Mouse (Mus musculus): Measurements from ENCODE around the gene Cluh. TPM values are rescaled to one million over a fixed set of nuclear protein-coding genes. Genes with fewer than 3 reads are reported as not detected.

Cluh gene
- total and polyA plus RNA-seq, 3 experiments, result 19.4 to 60.3 (median 37.9) TPM

DNA sequence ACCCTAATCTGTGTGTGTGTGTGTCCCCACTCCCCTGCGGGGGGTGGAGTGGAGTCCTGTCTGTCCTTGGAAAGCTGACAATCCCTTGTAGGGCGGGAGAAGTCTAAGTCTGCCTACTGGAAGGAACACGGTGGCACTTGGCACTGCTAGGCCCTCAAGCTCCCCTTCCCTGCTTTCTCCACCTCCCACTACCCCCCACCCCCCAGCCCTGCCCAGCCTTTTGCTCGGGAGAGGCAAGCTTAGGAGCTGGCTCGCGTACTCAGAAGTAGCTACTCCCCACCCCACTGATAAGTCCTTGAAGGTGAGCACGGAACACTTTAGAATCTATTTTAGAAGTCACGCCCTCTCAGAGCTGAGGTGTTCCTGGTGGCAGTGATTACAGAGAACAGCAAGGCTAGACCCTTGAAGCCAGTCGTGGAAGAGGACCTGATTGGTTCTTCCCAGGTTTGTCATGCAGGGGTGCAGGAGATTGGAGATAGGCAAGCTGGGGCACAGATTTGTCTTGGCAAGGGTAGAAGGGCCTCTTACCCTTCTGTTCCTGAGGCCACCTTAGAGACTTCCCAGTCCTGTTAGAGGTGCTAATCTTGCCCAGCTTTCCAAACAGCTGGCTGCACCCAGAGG lies 10.4 kb upstream of the Cluh start:
- peak overlapping the region; percentile 71; the same call in 1 of the 2 replicates for H3K4me3 ChIP-seq (ENCODE audit: low read depth, low read length)
- TF ChIP-seq TAL1 (conservative IDR thresholded peaks at IDR 0.05; ENCODE audit: low read depth, low read length) (no peak), GATA2 (IDR thresholded peaks at IDR 0.05; ENCODE audit: borderline replicate concordance, low read depth, low read length) (no peak), POLR2AphosphoS5 (IDR thresholded peaks at IDR 0.05; ENCODE audit: insufficient replicate concordance, low read depth, low read length) (no peak), CTCF (IDR thresholded peaks at IDR 0.05; ENCODE audit: low read depth, low read length) (no peak), GATA1 (IDR thresholded peaks at IDR 0.05; ENCODE audit: borderline replicate concordance, low read length) (no peak)
- H3K4me1 ChIP-seq (ENCODE audit: insufficient read depth, low read depth, low read length), result peaks cover 34% of the 10 kb centered on the region
- ATAC-seq (ENCODE audit: extremely low read depth, insufficient number of reproducible peaks, low FRiP score, poor library complexity, severe bottlenecking), result no peak
- DNase-seq (ENCODE audit: low spot score), result no peak
- no peaks in the 10 kb centered on the region for H3K9me3 ChIP-seq (replicated peaks)
- H3K27me3 ChIP-seq (ENCODE audit: insufficient read depth, low read length), result peaks cover 57% of the 10 kb centered on the region
- H3K36me3 ChIP-seq (replicated peaks), result no peaks in the 10 kb centered on the region

DNA sequence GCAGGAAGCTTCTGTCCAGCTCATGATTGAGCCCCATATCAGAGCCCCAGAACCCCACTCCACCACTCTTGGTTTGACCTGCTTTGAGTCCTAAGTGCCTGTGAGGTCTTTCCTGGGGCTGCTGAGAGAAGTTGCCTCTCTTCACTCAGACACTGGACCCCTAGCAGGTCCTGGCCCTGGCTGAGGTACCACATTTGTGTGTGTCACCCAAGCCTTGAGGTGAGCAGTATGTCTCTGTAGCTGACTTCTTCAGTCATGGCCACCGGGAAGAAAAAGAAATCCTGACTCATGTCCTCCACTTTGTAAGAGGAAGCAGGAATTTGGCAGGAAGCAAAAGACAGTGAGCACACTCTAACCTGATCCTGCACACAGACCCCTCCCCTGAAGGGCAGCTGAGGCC lies 9.7 kb upstream of the Cluh start:
- no peak for DNase-seq (ENCODE audit: low spot score)
- Histone ChIP-seq H3K4me1 (ENCODE audit: insufficient read depth, low read depth, low read length) (peaks cover 37% of the 10 kb centered on the region), H3K4me3 (ENCODE audit: low read depth, low read length) (no peak overlapping the region), H3K27me3 (ENCODE audit: insufficient read depth, low read length) (peaks cover 57% of the 10 kb centered on the region), H3K36me3 (replicated peaks) (no peaks in the 10 kb centered on the region), H3K9me3 (replicated peaks) (no peaks in the 10 kb centered on the region)
- TF ChIP-seq POLR2AphosphoS5 (IDR thresholded peaks at IDR 0.05; ENCODE audit: insufficient replicate concordance, low read depth, low read length) (no peak), TAL1 (conservative IDR thresholded peaks at IDR 0.05; ENCODE audit: low read depth, low read length) (no peak), GATA2 (IDR thresholded peaks at IDR 0.05; ENCODE audit: borderline replicate concordance, low read depth, low read length) (no peak), GATA1 (IDR thresholded peaks at IDR 0.05; ENCODE audit: borderline replicate concordance, low read length) (no peak), CTCF (IDR thresholded peaks at IDR 0.05; ENCODE audit: low read depth, low read length) (no peak)
- ATAC-seq (ENCODE audit: extremely low read depth, insufficient number of reproducible peaks, low FRiP score, poor library complexity, severe bottlenecking), result no peak

DNA sequence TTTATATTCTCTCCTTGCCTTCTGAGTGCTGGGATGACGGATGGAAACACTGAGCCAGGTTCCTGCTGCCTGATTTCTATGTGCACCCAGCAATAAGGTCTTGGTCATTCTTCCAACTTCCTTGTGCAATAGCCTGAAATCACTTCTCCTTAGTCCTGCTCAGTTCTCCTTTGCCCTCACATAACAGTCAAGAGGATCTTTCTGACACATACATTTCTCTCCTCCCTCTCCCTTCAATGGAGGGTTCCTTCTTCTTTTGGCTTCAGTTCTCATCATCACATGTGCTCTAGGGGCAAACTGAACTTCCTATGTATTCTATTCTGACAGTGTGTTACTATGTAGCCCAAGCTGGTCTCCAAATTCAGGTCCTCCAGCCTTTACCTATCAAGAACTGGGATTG lies 1.3 kb upstream of the Cluh start:
- no peaks in the 10 kb centered on the region for H3K27me3 ChIP-seq (ENCODE audit: insufficient read depth, low read length)
- no peak for ATAC-seq (ENCODE audit: extremely low read depth, insufficient number of reproducible peaks, low FRiP score, poor library complexity, severe bottlenecking)
- TF ChIP-seq GATA1 (IDR thresholded peaks at IDR 0.05; ENCODE audit: borderline replicate concordance, low read length) (no peak), CTCF (IDR thresholded peaks at IDR 0.05; ENCODE audit: low read depth, low read length) (no peak), TAL1 (conservative IDR thresholded peaks at IDR 0.05; ENCODE audit: low read depth, low read length) (no peak), GATA2 (IDR thresholded peaks at IDR 0.05; ENCODE audit: borderline replicate concordance, low read depth, low read length) (no peak), POLR2AphosphoS5 (IDR thresholded peaks at IDR 0.05; ENCODE audit: insufficient replicate concordance, low read depth, low read length) (no peak)
- no peaks in the 10 kb centered on the region for H3K9me3 ChIP-seq (replicated peaks)
- H3K4me1 ChIP-seq (ENCODE audit: insufficient read depth, low read depth, low read length), result peaks cover 63% of the 10 kb centered on the region
- no peak for DNase-seq (ENCODE audit: low spot score)
- H3K4me3 ChIP-seq (ENCODE audit: low read depth, low read length), result no peak overlapping the region
- H3K36me3 ChIP-seq (replicated peaks), result peaks cover 26% of the 10 kb centered on the region

DNA sequence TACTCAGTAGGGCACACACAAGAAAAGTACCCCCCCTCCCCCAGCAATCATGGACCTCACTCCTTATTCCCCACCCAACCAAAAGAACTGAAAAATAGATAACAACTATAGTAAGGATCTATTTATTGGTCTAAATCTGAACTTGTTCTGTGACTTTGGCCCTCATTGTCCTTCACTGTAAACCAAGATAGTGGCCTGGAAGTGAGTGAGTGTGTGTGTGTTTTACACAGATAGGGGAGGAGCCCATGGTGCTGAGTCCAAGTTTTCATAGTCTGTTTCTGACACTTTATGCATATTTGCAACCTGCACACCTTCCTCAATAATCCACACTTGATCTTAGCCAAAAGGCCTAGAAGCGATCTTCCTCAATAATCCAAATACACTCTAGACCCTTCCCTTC lies 619 bp upstream of the Cluh start:
- H3K36me3 ChIP-seq (replicated peaks), result peaks cover 33% of the 10 kb centered on the region
- H3K9me3 ChIP-seq (replicated peaks), result no peaks in the 10 kb centered on the region
- no peak for ATAC-seq (ENCODE audit: extremely low read depth, insufficient number of reproducible peaks, low FRiP score, poor library complexity, severe bottlenecking)
- DNase-seq (ENCODE audit: low spot score), result no peak
- TF ChIP-seq CTCF (IDR thresholded peaks at IDR 0.05; ENCODE audit: low read depth, low read length) (no peak), POLR2AphosphoS5 (IDR thresholded peaks at IDR 0.05; ENCODE audit: insufficient replicate concordance, low read depth, low read length) (no peak), GATA2 (IDR thresholded peaks at IDR 0.05; ENCODE audit: borderline replicate concordance, low read depth, low read length) (no peak), GATA1 (IDR thresholded peaks at IDR 0.05; ENCODE audit: borderline replicate concordance, low read length) (no peak), TAL1 (conservative IDR thresholded peaks at IDR 0.05; ENCODE audit: low read depth, low read length) (no peak)
- H3K27me3 ChIP-seq (ENCODE audit: insufficient read depth, low read length), result no peaks in the 10 kb centered on the region
- H3K4me3 ChIP-seq (ENCODE audit: low read depth, low read length), result peak overlapping the region; percentile 100
- peaks cover 67% of the 10 kb centered on the region for H3K4me1 ChIP-seq (ENCODE audit: insufficient read depth, low read depth, low read length)

DNA sequence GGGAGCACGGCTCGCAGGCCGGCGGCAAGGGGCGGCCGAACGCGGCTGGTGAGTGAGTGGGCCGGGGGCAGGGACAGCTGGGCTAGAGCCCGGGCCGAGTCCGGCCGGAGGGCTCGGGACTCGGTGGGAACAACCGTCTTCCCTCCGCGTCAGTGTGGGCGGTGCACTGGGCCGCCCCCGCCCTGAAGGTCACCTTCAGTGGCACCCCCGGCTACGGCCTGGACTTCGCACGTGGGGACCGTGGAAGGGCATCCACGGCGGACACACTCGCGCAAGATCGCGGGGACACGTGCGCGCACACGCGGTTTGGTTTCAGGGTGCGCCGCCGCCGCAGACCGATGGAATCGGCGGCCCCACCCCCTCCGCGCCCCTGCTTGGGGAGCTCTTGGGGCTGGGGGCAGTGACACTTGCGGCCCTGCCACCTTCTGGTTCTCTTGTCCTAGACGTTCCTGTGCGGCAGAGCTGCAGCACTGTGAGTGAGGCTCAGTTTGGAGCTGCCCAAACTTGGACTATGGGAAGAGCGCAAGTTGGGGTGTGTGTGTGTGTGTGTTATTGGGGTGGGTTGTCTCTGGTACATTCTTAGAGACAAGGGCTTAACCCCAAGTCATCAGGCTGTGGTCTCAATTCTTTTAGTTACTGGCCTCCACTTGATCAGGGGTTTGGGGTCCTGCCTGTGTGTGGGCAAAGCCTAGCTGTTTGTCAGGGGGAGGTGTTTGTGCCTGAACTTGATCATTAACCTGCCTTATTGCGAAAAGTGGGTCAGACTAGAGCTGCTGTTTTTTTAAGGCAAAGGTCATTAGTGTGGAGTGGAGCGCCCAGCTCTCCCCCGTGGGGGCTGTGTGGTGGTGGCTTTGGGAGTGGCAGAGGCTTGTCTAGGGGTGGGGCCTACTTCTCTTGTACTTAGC lies 604 bp downstream of the Cluh start:
- H3K4me1 ChIP-seq (ENCODE audit: insufficient read depth, low read depth, low read length), result peaks cover 65% of the 10 kb centered on the region
- DNase-seq (ENCODE audit: low spot score), result peak; percentile 61
- no peak for ATAC-seq (ENCODE audit: extremely low read depth, insufficient number of reproducible peaks, low FRiP score, poor library complexity, severe bottlenecking)

DNA sequence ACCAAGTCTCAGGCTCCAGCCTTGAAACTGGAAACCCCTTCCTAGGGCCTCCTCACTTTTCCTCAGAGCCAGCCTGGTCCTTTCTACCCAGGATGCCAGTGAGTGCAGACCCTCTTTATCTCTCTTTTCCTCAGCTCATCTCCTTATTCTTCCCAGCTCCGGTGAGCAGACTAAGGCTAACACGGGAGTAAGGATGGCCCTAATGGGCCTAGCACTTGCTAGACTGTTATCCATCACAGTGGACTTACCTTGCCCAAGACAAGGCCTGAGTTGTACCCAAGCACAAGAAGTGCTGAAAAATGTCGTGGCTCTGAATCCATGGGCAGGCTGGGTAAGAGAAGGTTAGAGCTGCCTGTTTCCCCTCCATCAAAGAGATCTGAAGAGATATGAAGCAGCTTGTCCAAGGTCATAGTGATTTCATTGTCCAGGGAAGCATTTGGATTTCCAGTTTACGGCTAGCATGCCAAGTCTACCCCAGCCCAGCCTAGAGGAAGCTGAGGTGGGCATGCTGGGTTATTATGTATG lies 1.3 kb downstream of the Cluh start:
- Histone ChIP-seq H3K9me3 (replicated peaks) (no peaks in the 10 kb centered on the region), H3K27me3 (ENCODE audit: insufficient read depth, low read length) (no peaks in the 10 kb centered on the region), H3K36me3 (replicated peaks) (peaks cover 53% of the 10 kb centered on the region), H3K4me1 (ENCODE audit: insufficient read depth, low read depth, low read length) (peaks cover 65% of the 10 kb centered on the region), H3K4me3 (ENCODE audit: low read depth, low read length) (peak overlapping the region; percentile 100)
- TF ChIP-seq TAL1 (conservative IDR thresholded peaks at IDR 0.05; ENCODE audit: low read depth, low read length) (no peak), POLR2AphosphoS5 (IDR thresholded peaks at IDR 0.05; ENCODE audit: insufficient replicate concordance, low read depth, low read length) (no peak), GATA1 (IDR thresholded peaks at IDR 0.05; ENCODE audit: borderline replicate concordance, low read length) (no peak), CTCF (IDR thresholded peaks at IDR 0.05; ENCODE audit: low read depth, low read length) (no peak), GATA2 (IDR thresholded peaks at IDR 0.05; ENCODE audit: borderline replicate concordance, low read depth, low read length) (no peak)
- DNase-seq (ENCODE audit: low spot score), result no peak
- no peak for ATAC-seq (ENCODE audit: extremely low read depth, insufficient number of reproducible peaks, low FRiP score, poor library complexity, severe bottlenecking)

More for the DNA sequence above, 604 bp downstream of the Cluh start:
- peaks cover 45% of the 10 kb centered on the region for H3K36me3 ChIP-seq (replicated peaks)
- H3K9me3 ChIP-seq (replicated peaks), result no peaks in the 10 kb centered on the region
- H3K4me3 ChIP-seq (ENCODE audit: low read depth, low read length), result peak overlapping the region; percentile 100
- TF ChIP-seq TAL1 (conservative IDR thresholded peaks at IDR 0.05; ENCODE audit: low read depth, low read length) (no peak), GATA1 (IDR thresholded peaks at IDR 0.05; ENCODE audit: borderline replicate concordance, low read length) (no peak), CTCF (IDR thresholded peaks at IDR 0.05; ENCODE audit: low read depth, low read length) (no peak), POLR2AphosphoS5 (IDR thresholded peaks at IDR 0.05; ENCODE audit: insufficient replicate concordance, low read depth, low read length) (no peak), GATA2 (IDR thresholded peaks at IDR 0.05; ENCODE audit: borderline replicate concordance, low read depth, low read length) (no peak)
- no peaks in the 10 kb centered on the region for H3K27me3 ChIP-seq (ENCODE audit: insufficient read depth, low read length)
